18 mouse cellular contexts compared by ENCODE assay signal in the genomic region with DNA sequence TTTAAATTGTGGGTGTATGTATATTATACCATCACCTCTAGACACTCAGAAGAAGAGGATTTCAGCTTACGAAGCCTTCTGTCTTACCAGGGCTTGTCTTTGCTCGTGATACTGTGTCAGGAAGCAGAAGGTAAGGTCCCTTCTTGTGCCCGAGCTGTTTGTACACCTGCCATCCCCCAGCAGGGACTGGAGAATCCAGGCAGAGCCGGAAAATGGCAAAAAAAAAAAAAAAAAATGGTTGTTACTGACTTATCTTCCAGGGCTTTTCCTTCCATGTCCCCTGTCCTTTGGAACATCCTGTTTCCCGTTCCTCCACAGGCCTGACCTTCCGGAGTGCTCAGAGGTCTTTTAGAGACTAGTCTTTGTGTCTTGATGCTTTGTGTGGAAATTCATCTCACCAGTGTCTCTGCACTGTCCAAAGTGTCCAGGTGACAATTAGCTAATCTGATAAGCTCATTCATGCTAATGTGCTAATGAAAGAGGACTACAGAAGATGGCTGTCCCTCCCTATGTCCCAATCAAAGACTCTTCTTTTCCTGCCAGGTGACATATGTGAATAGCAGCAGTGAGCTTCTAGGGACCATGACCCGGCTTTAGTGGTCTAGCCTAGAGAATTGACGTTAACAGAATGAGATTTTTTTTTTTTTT. TPM values are rescaled to one million over a fixed set of nuclear protein-coding genes. Genes with fewer than 3 reads are reported as not detected.
DNase-seq lines count a peak whose midpoint lies in the region.
"Had no signal": no experiment of that assay in that cellular context is flagged by ENCODE, and none has a peak within 500 bp of the region (broad histone marks: within the 10 kb centered on the region; RNA-seq: fewer than 3 reads in every experiment).

No protein-coding gene starts in this region.

- peak; percentile 4 for DNase-seq in kidney, postnatal 14 days
- no peak for DNase-seq in kidney, postnatal 25 days
- DNase-seq in ZHBTc4 (ENCODE audit: low read depth, low spot score): peak; percentile 16
- DNase-seq in cerebellum, adult 8-10 months: peak; percentile 37
- DNase-seq in cerebellum, postnatal 36 days: peak; percentile 53 to 62
- DNase-seq in T-cell, adult 2 months (ENCODE audit: low spot score): no peak
- DNase-seq in adrenal gland, postnatal 4 days (ENCODE audit: low spot score in 2 of 2): no peak
- DNase-seq: adrenal gland, postnatal 14 days; gastrocnemius, postnatal 25 days; heart, adult 2 months; kidney, adult 18-20 months; liver, postnatal 0 days; lung, postnatal 14 days; right cerebral cortex, postnatal 14 days had no signal

RNA-seq across cellular contexts. Expression of a gene that starts 44.1 kb away (rescaled TPM):
- not detected for total RNA-seq in adrenal gland, postnatal 4 days (2021)
- total RNA-seq: adrenal gland, postnatal 14 days; common myeloid progenitor, adult 5-6 weeks; gastrocnemius, postnatal 25 days; heart, adult 2 months; heart, postnatal 25 days; megakaryocyte progenitor cell, adult 5-6 weeks; MEL had no signal

Comparison
In these comparisons a context has a peak if more than half of its experiments do, and no peak if none do; other contexts are left out.
1. DNase-seq: peak in kidney, postnatal 14 days (single experiment), ZHBTc4 (single experiment), cerebellum, adult 8-10 months (single experiment) and cerebellum, postnatal 36 days (2 of 2); none in kidney, postnatal 25 days (0 of 2), T-cell, adult 2 months (single experiment) and adrenal gland, postnatal 4 days (0 of 2).